Mouse (Mus musculus) MEL (cell line): ENCODE results near the gene Ucp1. TPM values are rescaled to one million over a fixed set of nuclear protein-coding genes. Genes with fewer than 3 reads are reported as not detected.

ENCODE experiments used
- DNase-seq: peaks from one replicate; pipeline ENCODE4 v3.0.0; 2011; ENCODE audit warnings: low read depth, low spot score
- H3K27ac ChIP-seq: 2 replicates; pipeline ENCODE4 v1.5.1; 2012; ENCODE audit warnings: low read depth, mild to moderate bottlenecking, control low read depth, low read length, moderate library complexity; ENCODE audit not compliant: control insufficient read depth
- H3K27me3 ChIP-seq, 2 experiments: fragments of 150-350 bp in 1 of 2; sonication (generic) in 1 of 2; 2 replicates each; pipeline ENCODE4 v1.6.1; 2012; ENCODE audit warnings: low read length in 2 of 2, mild to moderate bottlenecking in 2 of 2, improper control_type of control experiment in 1 of 2, moderate library complexity in 1 of 2; ENCODE audit not compliant: insufficient read depth in 2 of 2, control insufficient read depth in 1 of 2
- H3K36me3 ChIP-seq, 2 experiments: 2 replicates each; pipeline ENCODE4 v1.6.1; 2012 to 2014; ENCODE audit warnings: low read length in 2 of 2, improper control_type of control experiment in 1 of 2, inconsistent platforms in 1 of 2, mild to moderate bottlenecking in 1 of 2; ENCODE audit not compliant: insufficient read depth in 2 of 2, control insufficient read depth in 1 of 2
- H3K4me1 ChIP-seq, 2 experiments: fragments of 150-350 bp in 1 of 2; sonication (generic) in 1 of 2; 2 replicates each; pipeline ENCODE4 v1.6.1; 2012; ENCODE audit warnings: low read length in 2 of 2, improper control_type of control experiment in 1 of 2, mild to moderate bottlenecking in 1 of 2; ENCODE audit not compliant: insufficient read depth in 2 of 2, control insufficient read depth in 1 of 2
- H3K4me3 ChIP-seq, 2 experiments: fragments of 150-350 bp in 1 of 2; sonication (generic) in 1 of 2; 2 replicates each; pipeline ENCODE4 v1.5.1; 2012; ENCODE audit warnings: low read depth in 2 of 2, low read length in 2 of 2, mild to moderate bottlenecking in 2 of 2, moderate library complexity in 2 of 2, control low read depth in 1 of 2, improper control_type of control experiment in 1 of 2; ENCODE audit not compliant: control insufficient read depth in 1 of 2, insufficient read depth in 1 of 2
- H3K79me2 ChIP-seq: 2 replicates; pipeline ENCODE4 v1.6.1; 2012; ENCODE audit warnings: mild to moderate bottlenecking, low read length, moderate library complexity; ENCODE audit not compliant: control insufficient read depth, poor library complexity, insufficient read depth
- H3K9ac ChIP-seq: 2 replicates; pipeline ENCODE4 v1.6.1; 2012; ENCODE audit warnings: low read depth, mild to moderate bottlenecking, control low read depth, low read length, moderate library complexity; ENCODE audit not compliant: control insufficient read depth, poor library complexity, severe bottlenecking
- H3K9me3 ChIP-seq: fragments of 150-350 bp; sonication (generic); replicated peaks from 2 replicates; pipeline ENCODE4 v1.6.1; 2012; ENCODE audit warnings: mild to moderate bottlenecking, low read length, improper control_type of control experiment, moderate library complexity; ENCODE audit not compliant: insufficient read depth
- BHLHE40 ChIP-seq: IDR thresholded peaks from 2 replicates; pipeline ENCODE4 v1.6.1; 2012; ENCODE audit warnings: low read depth, mild to moderate bottlenecking, inconsistent platforms, low read length, improper control_type of control experiment, borderline replicate concordance
- CHD1 ChIP-seq: IDR thresholded peaks from 2 replicates; pipeline ENCODE4 v1.6.1; 2012; ENCODE audit warnings: low read depth, mild to moderate bottlenecking, inconsistent platforms, low read length, improper control_type of control experiment
- CTCF ChIP-seq, 3 experiments: IDR thresholded peaks in 2 of 3; conservative IDR thresholded peaks in 1 of 3; 2 replicates each; pipeline ENCODE4 v1.5.1; 2011 to 2012; ENCODE audit warnings: low read length in 3 of 3, low read depth in 2 of 3, mild to moderate bottlenecking in 2 of 3, improper control_type of control experiment in 1 of 3, inconsistent platforms in 1 of 3, mixed read lengths in 1 of 3, moderate library complexity in 1 of 3; ENCODE audit not compliant: control insufficient read depth in 1 of 3, insufficient read depth in 1 of 3, poor library complexity in 1 of 3, severe bottlenecking in 1 of 3
- E2F4 ChIP-seq: IDR thresholded peaks from 2 replicates; pipeline ENCODE4 v1.6.1; 2011; ENCODE audit warnings: low read depth, low read length, improper control_type of control experiment, borderline replicate concordance
- ELF1 ChIP-seq: IDR thresholded peaks from 2 replicates; pipeline ENCODE4 v1.6.1; 2014; ENCODE audit warnings: low read depth, mild to moderate bottlenecking, inconsistent platforms, low read length, improper control_type of control experiment, moderate library complexity
- EP300 ChIP-seq, 2 experiments: IDR thresholded peaks; 2 replicates each; pipeline ENCODE4 v1.6.1; 2011; ENCODE audit warnings: improper control_type of control experiment in 2 of 2, low read length in 2 of 2, low read depth in 1 of 2, mild to moderate bottlenecking in 1 of 2
- HCFC1 ChIP-seq: IDR thresholded peaks from 2 replicates; pipeline ENCODE4 v1.6.1; 2012; ENCODE audit warnings: low read depth, mild to moderate bottlenecking, inconsistent platforms, low read length, improper control_type of control experiment, moderate library complexity
- MEF2A ChIP-seq: IDR thresholded peaks from 2 replicates; pipeline ENCODE4 v1.6.1; 2014; ENCODE audit warnings: low read depth, mild to moderate bottlenecking, inconsistent platforms, low read length, improper control_type of control experiment; ENCODE audit not compliant: poor library complexity, insufficient replicate concordance, severe bottlenecking; ENCODE audit errors: extremely low read depth
- MXI1 ChIP-seq: IDR thresholded peaks from 2 replicates; pipeline ENCODE4 v1.6.1; 2011; ENCODE audit warnings: mild to moderate bottlenecking, low read depth, low read length, improper control_type of control experiment
- NRF1 ChIP-seq: IDR thresholded peaks from 2 replicates; pipeline ENCODE4 v1.6.1; 2014; ENCODE audit warnings: low read depth, mild to moderate bottlenecking, inconsistent platforms, low read length, improper control_type of control experiment, moderate library complexity; ENCODE audit not compliant: poor library complexity, insufficient read depth, severe bottlenecking
- POLR2AphosphoS5 ChIP-seq: IDR thresholded peaks from 2 replicates; pipeline ENCODE4 v1.6.1; 2012; ENCODE audit warnings: low read depth, borderline replicate concordance, mild to moderate bottlenecking, inconsistent platforms, low read length, moderate library complexity, mixed read lengths
- RAD21 ChIP-seq: IDR thresholded peaks from 2 replicates; pipeline ENCODE4 v1.6.1; 2011; ENCODE audit warnings: mild to moderate bottlenecking, low read depth, low read length, improper control_type of control experiment
- SIN3A ChIP-seq: IDR thresholded peaks from 2 replicates; pipeline ENCODE4 v1.6.1; 2012; ENCODE audit warnings: low read length, improper control_type of control experiment, inconsistent platforms
- SMC3 ChIP-seq: IDR thresholded peaks from 2 replicates; pipeline ENCODE4 v1.6.1; 2011; ENCODE audit warnings: low read depth, low read length, improper control_type of control experiment
- TBP ChIP-seq: IDR thresholded peaks from 2 replicates; pipeline ENCODE4 v1.8.0; 2011; ENCODE audit warnings: low read depth, low read length, improper control_type of control experiment
- ZC3H11A ChIP-seq: IDR thresholded peaks from 2 replicates; pipeline ENCODE4 v1.6.1; 2012; ENCODE audit warnings: low read depth, mild to moderate bottlenecking, inconsistent platforms, low read length, improper control_type of control experiment
- polyA plus RNA-seq, 2 experiments: library from polyadenylated mRNA; stranded (reverse) in 1 of 2; unstranded in 1 of 2; fragments of >175 nt in 1 of 2; fragments of >200 nt in 1 of 2; gene quantifications; 2 replicates each; pipeline versions ENCODE4 v1.2.1 to v1.2.4; 2012; ENCODE audit warnings: low replicate concordance in 2 of 2, low read depth in 1 of 2; ENCODE audit not compliant: insufficient read length in 2 of 2, insufficient read depth in 1 of 2, missing spikeins in 1 of 2
- total RNA-seq: library from RNA; depleted of rRNA; stranded (reverse); fragments of 300-350 nt; gene quantifications from 2 replicates; pipeline ENCODE4 v1.2.3, GENCODE M21; 2012; rRNA removed

Gene Ucp1
- total and polyA plus RNA-seq, 3 experiments: not detected

GRCm38 (mm10) chr8:83342076-83342475, 51.9 kb downstream of the Ucp1 start:
- no peak for TF ChIP-seq MEF2A
- TF ChIP-seq CHD1: no peak
- no peak for TF ChIP-seq E2F4
- no peak for TF ChIP-seq SIN3A
- TF ChIP-seq TBP: no peak
- TF ChIP-seq NRF1: no peak
- TF ChIP-seq HCFC1: no peak
- no peak for TF ChIP-seq ELF1
- TF ChIP-seq RAD21: no peak
- TF ChIP-seq BHLHE40: no peak
- no peak for TF ChIP-seq POLR2AphosphoS5
- no peak for TF ChIP-seq EP300 (IDR thresholded peaks at IDR 0.05; ENCODE audit: low read depth in 1 of 2, low read length in 2 of 2)

GRCm38 (mm10) chr8:83342693-83343092, 52.5 kb downstream of the Ucp1 start:
- Histone ChIP-seq H3K4me1 (no peaks in the 10 kb centered on the region), H3K4me3 (no peak overlapping the region), H3K36me3 (no peaks in the 10 kb centered on the region)
- DNase-seq: peak; percentile 30
- peak; percentile 7 to 63 (median 14); a peak in 2 of 6 replicates for TF ChIP-seq CTCF (IDR thresholded peaks at IDR 0.05 in 2 of 3, conservative IDR thresholded peaks at IDR 0.05 in 1 of 3; ENCODE audit: control insufficient read depth in 1 of 3, insufficient read depth in 1 of 3, low read depth in 2 of 3, low read length in 3 of 3, poor library complexity in 1 of 3, severe bottlenecking in 1 of 3)
- no peak for TF ChIP-seq MXI1
- TF ChIP-seq RAD21: peak; percentile 53
- TF ChIP-seq ZC3H11A: peak; percentile 26; the same call in 1 of the 2 replicates
- peak; percentile 67 for TF ChIP-seq SMC3
- TF ChIP-seq, all 39 proteins: peak for 4
- no peak overlapping the region for H3K9ac ChIP-seq
- no peaks in the 10 kb centered on the region; a peak in 1 of 4 replicates for H3K27me3 ChIP-seq
- H3K27ac ChIP-seq: no peak overlapping the region
- no peaks in the 10 kb centered on the region for H3K9me3 ChIP-seq
- no peaks in the 10 kb centered on the region for H3K79me2 ChIP-seq

More at GRCm38 (mm10) chr8:83342076-83342475, 51.9 kb downstream of the Ucp1 start:
- Histone ChIP-seq H3K27ac (no peak overlapping the region), H3K36me3 (no peaks in the 10 kb centered on the region), H3K9me3 (no peaks in the 10 kb centered on the region), H3K4me1 (no peaks in the 10 kb centered on the region), H3K79me2 (no peaks in the 10 kb centered on the region), H3K4me3 (no peak overlapping the region), H3K27me3 (no peaks in the 10 kb centered on the region), H3K9ac (no peak overlapping the region)
- no peak for DNase-seq

Other genes starting within 250 kb of the Ucp1 start
- gene Tbc1d9, start 125.0 kb upstream of the Ucp1 start, total RNA-seq: not detected in 2 replicates
- not detected for gene Tbc1d9, start 125.0 kb upstream of the Ucp1 start, polyA plus RNA-seq
- not detected in 2 replicates for gene Gm10645, start 124.2 kb upstream of the Ucp1 start, total RNA-seq
- not detected for gene Gm10645, start 124.2 kb upstream of the Ucp1 start, polyA plus RNA-seq
- gene Elmod2, start 42.1 kb downstream of the Ucp1 start, total RNA-seq: 3.5 and 4.8 TPM in 2 replicates
- 100 to 1,000 TPM in 1 of 2 experiments, 1 to 10 TPM in 1; 4.8 to 138 TPM for gene Elmod2, start 42.1 kb downstream of the Ucp1 start, polyA plus RNA-seq
- gene Mgat4d, start 58.1 kb downstream of the Ucp1 start, total RNA-seq: not detected in 2 replicates
- gene Mgat4d, start 58.1 kb downstream of the Ucp1 start, polyA plus RNA-seq: not detected
- 0.04 TPM in 1 of 2 replicates, not detected in the other for gene Clgn, start 99.5 kb downstream of the Ucp1 start, total RNA-seq
- gene Clgn, start 99.5 kb downstream of the Ucp1 start, polyA plus RNA-seq: under 1 TPM in 1 of 2 experiments, not detected in 1; 0.06 TPM
- gene Scoc, start 168.0 kb downstream of the Ucp1 start, total RNA-seq: 24.4 and 29.5 TPM in 2 replicates
- gene Scoc, start 168.0 kb downstream of the Ucp1 start, polyA plus RNA-seq: 10 to 100 TPM in 1 of 2 experiments, not detected in 1; 14.7 TPM
- not detected in 2 replicates for gene Olfr370, start 245.4 kb downstream of the Ucp1 start, total RNA-seq
- under 1 TPM in 1 of 2 experiments, not detected in 1; 0.26 TPM for gene Olfr370, start 245.4 kb downstream of the Ucp1 start, polyA plus RNA-seq